Mouse (Mus musculus) MEL (cell line): Measurements from ENCODE around the gene Ptpn9.

ENCODE experiments used
- EP300 ChIP-seq, 2 experiments: IDR thresholded peaks; 2 replicates each; pipeline ENCODE4 v1.6.1; 2011; ENCODE audit warnings: improper control_type of control experiment in 2 of 2, low read length in 2 of 2, low read depth in 1 of 2, mild to moderate bottlenecking in 1 of 2
- NRF1 ChIP-seq: IDR thresholded peaks from 2 replicates; pipeline ENCODE4 v1.6.1; 2014; ENCODE audit warnings: low read depth, mild to moderate bottlenecking, inconsistent platforms, low read length, improper control_type of control experiment, moderate library complexity; ENCODE audit not compliant: poor library complexity, insufficient read depth, severe bottlenecking

GRCm38 (mm10) chr9:56994286-56995197 is at the start of gene Ptpn9:
- 0 out of 4 replicates have a peak, but pooled peaks of 1 of the 2 experiments have one; percentile 10 for TF ChIP-seq EP300 (IDR thresholded peaks at IDR 0.05; ENCODE audit: low read depth in 1 of 2, low read length in 2 of 2)
- TF ChIP-seq NRF1: no peak
